9 mouse cellular contexts compared by ENCODE assay signal in the genomic region with DNA sequence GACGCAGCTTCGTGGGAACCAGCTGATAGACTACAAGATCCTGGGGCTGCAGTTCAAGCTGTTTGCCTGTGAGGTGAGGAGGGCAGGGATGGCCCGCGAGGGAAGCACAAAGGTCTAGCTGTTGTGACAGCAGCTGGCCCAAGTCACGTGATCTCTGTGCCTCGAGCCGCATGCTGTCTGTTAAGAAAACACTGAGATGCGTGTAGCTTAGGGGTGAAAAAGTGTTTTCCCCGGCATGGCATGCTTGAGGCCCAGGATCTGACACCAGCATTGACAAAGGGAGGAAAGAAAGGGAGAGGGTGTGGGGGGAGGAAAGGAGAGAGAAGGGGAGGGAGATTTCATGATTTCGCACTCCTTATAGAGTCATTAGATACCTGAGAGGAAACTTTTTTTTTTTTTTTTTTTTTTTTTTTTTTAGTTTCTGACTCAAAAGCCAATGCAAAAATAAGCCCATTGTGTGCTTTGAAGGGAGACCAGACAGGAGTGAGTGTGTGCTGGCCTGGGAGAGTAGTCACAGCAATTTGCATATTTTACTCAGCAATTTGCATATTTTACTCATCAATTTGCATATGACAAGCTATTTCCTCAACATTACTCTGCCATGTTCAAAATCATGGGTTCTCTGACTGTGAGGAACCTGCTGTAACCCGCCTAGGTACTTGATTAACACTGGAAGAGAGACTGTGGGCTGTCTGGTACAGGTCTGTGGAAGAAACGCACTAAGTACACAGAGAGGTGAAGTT. TPM values are rescaled to one million over a fixed set of nuclear protein-coding genes. Genes with fewer than 3 reads are reported as not detected.
DNase-seq lines count a peak whose midpoint lies in the region; ATAC-seq and TF ChIP-seq lines count a peak whose summit lies in the region.
"Had no signal": no experiment of that assay in that cellular context is flagged by ENCODE, and none has a peak within 500 bp of the region (broad histone marks: within the 10 kb centered on the region; RNA-seq: fewer than 3 reads in every experiment).

No protein-coding gene starts in this region.

- no peak for TF ChIP-seq RAD21 in CH12.LX (IDR thresholded peaks at IDR 0.05; ENCODE audit: low read depth, low read length)

- dilution Hi-C loops in CH12.LX (cut with MboI; ENCODE audit: extremely low pct_ligation_motif_present, extremely low pct_unique_long_range_greater_than_20kb, low sequenced_read_pairs) = no loop called here

- peaks cover 3% of the 10 kb centered on the region for H3K79me2 ChIP-seq in CH12.LX (replicated peaks; ENCODE audit: control insufficient read depth, extremely low read depth, insufficient read depth, poor library complexity, severe bottlenecking)

- H3K9me3 ChIP-seq in heart, embryonic 11.5 days (replicated peaks; ENCODE audit: control insufficient read depth, low read length) = no peaks in the 10 kb centered on the region
- H3K9me3 ChIP-seq in CH12.LX (replicated peaks; ENCODE audit: low read length) = no peaks in the 10 kb centered on the region
- H3K9me3 ChIP-seq in forebrain, embryonic 12.5 days = no peaks in the 10 kb centered on the region
- H3K9me3 ChIP-seq in midbrain, embryonic 15.5 days = no peaks in the 10 kb centered on the region

- 27% methylated on average over 12 of the region's 12 CpGs for WGBS in heart, embryonic 11.5 days (ENCODE audit: insufficient replicate concordance)
- WGBS in forebrain, embryonic 12.5 days = 21% methylated on average over 12 of the region's 12 CpGs
- WGBS in midbrain, embryonic 15.5 days = 22% methylated on average over 12 of the region's 12 CpGs

- H3K27me3 ChIP-seq in heart, embryonic 11.5 days (ENCODE audit: control insufficient read depth, insufficient read depth, low read length) = no peaks in the 10 kb centered on the region
- H3K27me3 ChIP-seq in CH12.LX (replicated peaks) = no peaks in the 10 kb centered on the region
- no peaks in the 10 kb centered on the region for H3K27me3 ChIP-seq in forebrain, embryonic 12.5 days
- H3K27me3 ChIP-seq in midbrain, embryonic 15.5 days (replicated peaks) = no peaks in the 10 kb centered on the region

- H3K4me2 ChIP-seq in heart, embryonic 11.5 days = no peak overlapping the region
- peak overlapping the region; percentile 33 for H3K4me2 ChIP-seq in CH12.LX (ENCODE audit: insufficient read depth, low read depth, poor library complexity, severe bottlenecking)
- H3K4me2 ChIP-seq in forebrain, embryonic 12.5 days = 0 out of 2 replicates have a peak overlapping the region, but pooled peaks have one; percentile 3
- no peak overlapping the region for H3K4me2 ChIP-seq in midbrain, embryonic 15.5 days

- no peak for ATAC-seq in heart, embryonic 11.5 days (replicated peaks; ENCODE audit: insufficient number of reproducible peaks, low FRiP score, low TSS enrichment)
- ATAC-seq in forebrain, embryonic 12.5 days (ENCODE audit: low FRiP score) = peak; percentile 66
- peak; percentile 65 for ATAC-seq in midbrain, embryonic 15.5 days (replicated peaks)

- in situ Hi-C loops in CH12.LX (cut with MboI; ENCODE audit: low pct_ligation_motif_present, low pct_unique_long_range_greater_than_20kb, low sequenced_read_pairs) = no loop called here

- no peaks in the 10 kb centered on the region for H3K36me3 ChIP-seq in heart, embryonic 11.5 days (ENCODE audit: control insufficient read depth, insufficient read depth, low read length)
- H3K36me3 ChIP-seq in CH12.LX (replicated peaks in 1 of 2; ENCODE audit: control insufficient read depth in 1 of 2, insufficient read depth in 1 of 2, low read length in 1 of 2) = peaks cover 56 to 83% of the 10 kb centered on the region in 2 experiments
- no peaks in the 10 kb centered on the region for H3K36me3 ChIP-seq in forebrain, embryonic 12.5 days (replicated peaks)
- H3K36me3 ChIP-seq in midbrain, embryonic 15.5 days (replicated peaks) = no peaks in the 10 kb centered on the region

- H3K27ac ChIP-seq in heart, embryonic 11.5 days (ENCODE audit: low read depth, low read length) = peak overlapping the region; percentile 55
- peak overlapping the region; percentile 96 for H3K27ac ChIP-seq in CH12.LX (ENCODE audit: insufficient read depth, low read depth)
- peak overlapping the region; percentile 80 for H3K27ac ChIP-seq in forebrain, embryonic 12.5 days
- peak overlapping the region; percentile 65 for H3K27ac ChIP-seq in midbrain, embryonic 15.5 days
- H3K27ac ChIP-seq: macrophage had no signal

- peaks cover 17% of the 10 kb centered on the region for H3K4me1 ChIP-seq in heart, embryonic 11.5 days (ENCODE audit: control insufficient read depth, insufficient read depth, low read length)
- peaks cover 22 to 65% of the 10 kb centered on the region in 2 experiments for H3K4me1 ChIP-seq in CH12.LX (ENCODE audit: control insufficient read depth in 1 of 2, insufficient read depth in 2 of 2)
- peaks cover 36% of the 10 kb centered on the region for H3K4me1 ChIP-seq in forebrain, embryonic 12.5 days
- peaks cover 20% of the 10 kb centered on the region for H3K4me1 ChIP-seq in midbrain, embryonic 15.5 days

- TF ChIP-seq EP300 in CH12.LX (IDR thresholded peaks at IDR 0.05; ENCODE audit: low read length) = peak; percentile 62

- DNase-seq in heart, adult 18-20 months = no peak
- DNase-seq in CH12.LX (ENCODE audit: extremely low read depth) = peak; percentile 94
- no peak for DNase-seq in thymus, adult 18-20 months
- DNase-seq in adrenal gland, postnatal 14 days = no peak
- no peak for DNase-seq in right cerebral cortex, postnatal 4 days

- H3K9ac ChIP-seq in heart, embryonic 11.5 days (ENCODE audit: low read depth, low read length) = no peak overlapping the region
- peak overlapping the region; percentile 2 for H3K9ac ChIP-seq in CH12.LX (ENCODE audit: insufficient read depth, low read depth)
- no peak overlapping the region for H3K9ac ChIP-seq in forebrain, embryonic 12.5 days
- H3K9ac ChIP-seq in midbrain, embryonic 15.5 days = no peak overlapping the region

- TF ChIP-seq POLR2A in CH12.LX (IDR thresholded peaks at IDR 0.05; ENCODE audit: low read depth, low read length) = peak; percentile 24; the same call in 1 of the 2 replicates

- no peak overlapping the region for H3K4me3 ChIP-seq in heart, embryonic 11.5 days (ENCODE audit: low read depth, low read length)
- peak overlapping the region in 1 of 3 experiments; percentile 22 for H3K4me3 ChIP-seq in CH12.LX (replicated peaks in 1 of 3; ENCODE audit: low read depth in 2 of 3, low read length in 2 of 3, poor library complexity in 1 of 3)
- no peak overlapping the region for H3K4me3 ChIP-seq in forebrain, embryonic 12.5 days (replicated peaks)
- H3K4me3 ChIP-seq in midbrain, embryonic 15.5 days = no peak overlapping the region

- TF ChIP-seq CTCF in CH12.LX (conservative IDR thresholded peaks at IDR 0.05 in 1 of 2, IDR thresholded peaks at IDR 0.05 in 1 of 2; ENCODE audit: low read depth in 2 of 2, low read length in 2 of 2) = no peak

TF ChIP-seq in CH12.LX, 34 proteins besides CTCF, POLR2A, EP300 and RAD21 (continues in another document):
- no peak for TF ChIP-seq E2F4 (IDR thresholded peaks at IDR 0.05; ENCODE audit: insufficient replicate concordance, low read depth, low read length)
- no peak for TF ChIP-seq CHD1 (IDR thresholded peaks at IDR 0.05; ENCODE audit: low read depth, low read length)
- TF ChIP-seq SIN3A (IDR thresholded peaks at IDR 0.05; ENCODE audit: low read length) = 0 out of 2 replicates have a peak, but pooled peaks have one; percentile 41
- TF ChIP-seq ZMIZ1 (IDR thresholded peaks at IDR 0.05; ENCODE audit: low read depth, low read length) = no peak
- TF ChIP-seq ZKSCAN1 (IDR thresholded peaks at IDR 0.05; ENCODE audit: borderline replicate concordance, low read depth, low read length) = no peak
- TF ChIP-seq MAX (IDR thresholded peaks at IDR 0.05; ENCODE audit: low read length) = peak; percentile 20; the same call in 1 of the 2 replicates
- TF ChIP-seq ETS1 (conservative IDR thresholded peaks at IDR 0.05; ENCODE audit: low read depth, low read length) = peak; percentile 72; the same call in 1 of the 2 replicates
- TF ChIP-seq MAZ (IDR thresholded peaks at IDR 0.05; ENCODE audit: low read depth, low read length) = no peak
- TF ChIP-seq NRF1 (IDR thresholded peaks at IDR 0.05; ENCODE audit: low read depth, low read length) = no peak
- TF ChIP-seq MAFK (IDR thresholded peaks at IDR 0.05; ENCODE audit: insufficient replicate concordance, low read length) = no peak
- TF ChIP-seq POLR2AphosphoS2 (IDR thresholded peaks at IDR 0.05; ENCODE audit: low read depth, low read length) = no peak
- peak; percentile 14; the same call in 1 of the 2 replicates for TF ChIP-seq IRF4 (IDR thresholded peaks at IDR 0.05; ENCODE audit: low read depth, low read length)
- no peak for TF ChIP-seq MXI1 (IDR thresholded peaks at IDR 0.05; ENCODE audit: low read depth, low read length)

RNA-seq across cellular contexts. Expression of a gene that starts 17.2 kb away (rescaled TPM):
- 3.7 and 4.7 TPM in 2 replicates for polyA plus RNA-seq in heart, embryonic 11.5 days (2014; fragmentation: Nextera tagmentation; extraction: Ambion mirVana)
- total RNA-seq in heart, adult 18-20 months (2021) = 1 to 10 TPM; 3.4 to 5.6 TPM
- 82.5 and 89.2 TPM in 2 replicates for total RNA-seq in CH12.LX (2012; rRNA removed)
- total RNA-seq in CH12.LX (2014; rRNA removed) = 89.9 and 99.9 TPM in 2 replicates
- polyA plus RNA-seq in CH12.LX (2012; ENCODE audit: insufficient read length, low read depth) = 82.6 and 85.8 TPM in 2 replicates
- polyA plus RNA-seq in forebrain, embryonic 12.5 days (2016; fragmentation: Nextera tagmentation; extraction: Ambion mirVana) = 1.8 and 2.2 TPM in 2 replicates
- polyA plus RNA-seq in midbrain, embryonic 15.5 days (2015; fragmentation: Nextera tagmentation; extraction: Ambion mirVana) = 2.2 and 2.6 TPM in 2 replicates
- total RNA-seq in adrenal gland, postnatal 14 days (2021) = 4.9 and 7.7 TPM in 2 replicates

RNA-seq across cellular contexts. Expression of a gene that starts 50.9 kb away (rescaled TPM):
- polyA plus RNA-seq in heart, embryonic 11.5 days (2014; fragmentation: Nextera tagmentation; extraction: Ambion mirVana) = 257 and 268 TPM in 2 replicates
- total RNA-seq in heart, adult 18-20 months (2021) = 10 to 100 TPM; 26.2 to 29.7 TPM
- total RNA-seq in CH12.LX (2012; rRNA removed) (125 and 128 TPM in 2 replicates), CH12.LX (2014; rRNA removed) (399 and 408 TPM in 2 replicates)
- polyA plus RNA-seq in CH12.LX (2012; ENCODE audit: insufficient read length, low read depth) = 232 and 260 TPM in 2 replicates
- 275 and 281 TPM in 2 replicates for polyA plus RNA-seq in forebrain, embryonic 12.5 days (2016; fragmentation: Nextera tagmentation; extraction: Ambion mirVana)
- polyA plus RNA-seq in midbrain, embryonic 15.5 days (2015; fragmentation: Nextera tagmentation; extraction: Ambion mirVana) = 333 and 344 TPM in 2 replicates
- total RNA-seq in adrenal gland, postnatal 14 days (2021) = 104 and 115 TPM in 2 replicates

RNA-seq across cellular contexts. Expression of a gene that starts 51.0 kb away (rescaled TPM):
- 61.0 and 68.7 TPM in 2 replicates for polyA plus RNA-seq in heart, embryonic 11.5 days (2014; fragmentation: Nextera tagmentation; extraction: Ambion mirVana)
- total RNA-seq in heart, adult 18-20 months (2021) = 10 to 100 TPM; 23.5 to 25.8 TPM
- 0.25 and 0.42 TPM in 2 replicates for total RNA-seq in CH12.LX (2012; rRNA removed)
- 0.68 and 0.74 TPM in 2 replicates for total RNA-seq in CH12.LX (2014; rRNA removed)
- 1.7 and 1.8 TPM in 2 replicates for polyA plus RNA-seq in CH12.LX (2012; ENCODE audit: insufficient read length, low read depth)
- 19.8 and 20.9 TPM in 2 replicates for polyA plus RNA-seq in forebrain, embryonic 12.5 days (2016; fragmentation: Nextera tagmentation; extraction: Ambion mirVana)
- 14.9 and 15.7 TPM in 2 replicates for polyA plus RNA-seq in midbrain, embryonic 15.5 days (2015; fragmentation: Nextera tagmentation; extraction: Ambion mirVana)
- 32.3 and 40.5 TPM in 2 replicates for total RNA-seq in adrenal gland, postnatal 14 days (2021)

Comparison
In these comparisons a context has a peak if more than half of its experiments do, and no peak if none do; other contexts are left out.
1. H3K4me2 ChIP-seq: peak in CH12.LX (single experiment) and forebrain, embryonic 12.5 days (single experiment); none in heart, embryonic 11.5 days (single experiment) and midbrain, embryonic 15.5 days (single experiment).
2. RNA of a gene that starts 17.2 kb away (polyA plus RNA-seq): 82.6 to 85.8 TPM in CH12.LX; 3.7 to 4.7 TPM in heart, embryonic 11.5 days, 1.8 to 2.2 TPM in forebrain, embryonic 12.5 days and 2.2 to 2.6 TPM in midbrain, embryonic 15.5 days; every median in the first group is over 10 times any median in the second.
3. Peak in every context shown above with its lines, with median percentiles within 50 percentile points of each other: H3K27ac ChIP-seq.